Mouse (Mus musculus): Measurements from ENCODE around the gene 2310007B03Rik. TPM values are rescaled to one million over a fixed set of nuclear protein-coding genes. Genes with fewer than 3 reads are reported as not detected.

2310007B03Rik gene
- total RNA-seq, 1 experiment, result 0.62 TPM

GRCm38 (mm10) chr1:93159566-93160500 lies 915 bp downstream of the 2310007B03Rik start:
- TF ChIP-seq HCFC1 (IDR thresholded peaks at IDR 0.05; ENCODE audit: borderline replicate concordance, insufficient read depth, low read length), result no peak
- no peak for TF ChIP-seq ZC3H11A (IDR thresholded peaks at IDR 0.05; ENCODE audit: borderline replicate concordance, low read depth, low read length)
- TF ChIP-seq MAFK (IDR thresholded peaks at IDR 0.05; ENCODE audit: insufficient read depth, low read depth, low read length), result no peak
- H3K27ac ChIP-seq (ENCODE audit: insufficient read depth, low read depth, low read length, poor library complexity, severe bottlenecking), result no peak overlapping the region
- in situ Hi-C loops (cut with MboI; ENCODE audit: low sequenced_read_pairs in 2 of 2, unreplicated experiment in 2 of 2), result no loop called here
- H3K9me3 ChIP-seq (ENCODE audit: control insufficient read depth, insufficient read depth, low read depth, low read length), result no peaks in the 10 kb centered on the region
- H3K36me3 ChIP-seq (ENCODE audit: control insufficient read depth, insufficient read depth, low read length, poor library complexity, severe bottlenecking), result no peaks in the 10 kb centered on the region
- 0 out of 4 replicates have a peak, but pooled peaks cover 0 to 2% of the 10 kb centered on the region in 2 experiments for H3K4me1 ChIP-seq (ENCODE audit: control insufficient read depth in 2 of 2, insufficient read depth in 2 of 2, low read length in 2 of 2, poor library complexity in 1 of 2)
- H3K4me3 ChIP-seq (ENCODE audit: insufficient read depth in 1 of 2, low read depth in 1 of 2, low read length in 2 of 2, poor library complexity in 1 of 2, severe bottlenecking in 1 of 2), result no peak overlapping the region
- H3K9ac ChIP-seq (ENCODE audit: insufficient read depth, low read depth, low read length, poor library complexity, severe bottlenecking), result no peak overlapping the region
- DNase-seq (ENCODE audit: low read depth, low spot score), result no peak

DNA sequence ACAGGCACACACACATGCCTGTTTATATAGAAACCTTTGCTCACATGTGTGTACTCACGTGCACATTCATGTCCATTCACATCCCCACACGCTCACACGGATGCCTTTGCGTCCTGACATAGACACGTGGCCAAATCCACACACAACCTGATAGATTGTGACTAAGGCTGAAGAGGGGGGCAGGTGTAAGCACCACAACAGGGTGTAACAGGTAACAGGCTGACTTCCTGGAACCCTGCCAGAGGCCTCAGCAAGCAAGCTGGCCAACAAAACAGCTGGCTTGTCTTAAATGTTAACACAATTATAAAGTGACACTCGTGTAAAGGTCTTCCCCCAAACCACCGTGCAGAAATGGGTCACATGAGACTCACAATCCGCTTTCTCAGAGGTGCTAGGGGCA lies 1.8 kb downstream of the 2310007B03Rik start:
- Histone ChIP-seq H3K9me3 (ENCODE audit: control insufficient read depth, insufficient read depth, low read depth, low read length) (no peaks in the 10 kb centered on the region), H3K9ac (ENCODE audit: insufficient read depth, low read depth, low read length, poor library complexity, severe bottlenecking) (no peak overlapping the region), H3K27ac (ENCODE audit: insufficient read depth, low read depth, low read length, poor library complexity, severe bottlenecking) (no peak overlapping the region), H3K4me3 (ENCODE audit: insufficient read depth in 1 of 2, low read depth in 1 of 2, low read length in 2 of 2, poor library complexity in 1 of 2, severe bottlenecking in 1 of 2) (no peak overlapping the region), H3K36me3 (ENCODE audit: control insufficient read depth, insufficient read depth, low read length, poor library complexity, severe bottlenecking) (no peaks in the 10 kb centered on the region), H3K4me1 (ENCODE audit: control insufficient read depth in 2 of 2, insufficient read depth in 2 of 2, low read length in 2 of 2, poor library complexity in 1 of 2) (0 out of 4 replicates have a peak, but pooled peaks cover 0 to 2% of the 10 kb centered on the region in 2 experiments)
- TF ChIP-seq MAFK (IDR thresholded peaks at IDR 0.05; ENCODE audit: insufficient read depth, low read depth, low read length), result no peak
- TF ChIP-seq ZC3H11A (IDR thresholded peaks at IDR 0.05; ENCODE audit: borderline replicate concordance, low read depth, low read length), result no peak
- TF ChIP-seq HCFC1 (IDR thresholded peaks at IDR 0.05; ENCODE audit: borderline replicate concordance, insufficient read depth, low read length), result no peak
- no peak for TF ChIP-seq ZNF384 (IDR thresholded peaks at IDR 0.05; ENCODE audit: low read depth, low read length)
- no peak for TF ChIP-seq CHD2 (IDR thresholded peaks at IDR 0.05; ENCODE audit: low read depth, low read length)
- DNase-seq (ENCODE audit: low read depth, low spot score), result no peak
- in situ Hi-C loops (cut with MboI; ENCODE audit: low sequenced_read_pairs in 2 of 2, unreplicated experiment in 2 of 2), result no loop called here

- H3K9me3 ChIP-seq (ENCODE audit: control insufficient read depth, insufficient read depth, low read depth, low read length), result no peaks in the 10 kb centered on the region
These were observed 3.2 kb downstream of the 2310007B03Rik start for GRCm38 (mm10) chr1:93157566-93157965.

DNA sequence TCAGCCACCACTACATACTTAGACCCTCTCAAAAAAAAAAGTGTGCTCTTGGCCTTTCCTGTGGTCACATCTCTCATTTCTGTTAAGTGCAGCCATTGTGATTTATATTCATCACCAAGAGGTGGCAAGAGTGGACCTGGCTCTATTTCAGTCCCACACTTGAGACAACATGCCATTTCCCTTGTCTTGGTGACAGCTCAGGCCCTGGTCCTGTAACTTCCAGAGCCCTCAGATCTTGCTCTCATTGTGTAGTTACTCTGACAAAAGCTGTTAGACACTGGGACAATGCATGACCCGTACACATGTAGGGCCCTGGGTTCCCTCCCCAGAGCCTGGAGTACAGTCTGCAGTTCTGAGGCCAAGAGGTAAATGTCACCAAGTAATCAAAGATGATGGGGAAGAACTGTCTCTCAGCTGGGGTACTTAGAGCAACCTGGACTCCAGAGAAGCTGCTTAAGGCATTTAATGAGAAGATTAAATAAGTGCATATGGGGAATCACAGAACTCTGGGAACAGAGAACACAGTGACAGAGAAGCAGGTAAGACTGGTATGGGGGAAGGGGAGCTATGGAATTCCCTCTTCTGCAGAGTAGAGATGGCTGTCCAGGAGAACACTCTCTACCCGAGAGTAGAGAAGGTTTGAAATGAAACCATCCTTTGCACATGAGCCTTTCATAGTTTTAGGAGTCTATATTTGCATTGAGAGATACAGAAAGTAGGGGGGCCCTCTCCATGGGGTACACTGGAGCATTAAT lies 9.7 kb downstream of the 2310007B03Rik start:
- in situ Hi-C loops (cut with MboI; ENCODE audit: low sequenced_read_pairs in 2 of 2, unreplicated experiment in 2 of 2), result no loop called here
- TF ChIP-seq CHD2 (IDR thresholded peaks at IDR 0.05; ENCODE audit: low read depth, low read length) (no peak), ZC3H11A (IDR thresholded peaks at IDR 0.05; ENCODE audit: borderline replicate concordance, low read depth, low read length) (no peak), MAFK (IDR thresholded peaks at IDR 0.05; ENCODE audit: insufficient read depth, low read depth, low read length) (no peak), HCFC1 (IDR thresholded peaks at IDR 0.05; ENCODE audit: borderline replicate concordance, insufficient read depth, low read length) (no peak), ZNF384 (IDR thresholded peaks at IDR 0.05; ENCODE audit: low read depth, low read length) (no peak)

More at GRCm38 (mm10) chr1:93157566-93157965, 3.2 kb downstream of the 2310007B03Rik start:
- DNase-seq (ENCODE audit: low read depth, low spot score), result no peak
- TF ChIP-seq ZC3H11A (IDR thresholded peaks at IDR 0.05; ENCODE audit: borderline replicate concordance, low read depth, low read length), result no peak
- no peak for TF ChIP-seq ZNF384 (IDR thresholded peaks at IDR 0.05; ENCODE audit: low read depth, low read length)
- TF ChIP-seq CHD2 (IDR thresholded peaks at IDR 0.05; ENCODE audit: low read depth, low read length), result no peak
- TF ChIP-seq HCFC1 (IDR thresholded peaks at IDR 0.05; ENCODE audit: borderline replicate concordance, insufficient read depth, low read length), result no peak
- TF ChIP-seq MAFK (IDR thresholded peaks at IDR 0.05; ENCODE audit: insufficient read depth, low read depth, low read length), result no peak
- in situ Hi-C loops (cut with MboI; ENCODE audit: low sequenced_read_pairs in 2 of 2, unreplicated experiment in 2 of 2), result no loop called here
- no peak overlapping the region for H3K4me3 ChIP-seq (ENCODE audit: insufficient read depth in 1 of 2, low read depth in 1 of 2, low read length in 2 of 2, poor library complexity in 1 of 2, severe bottlenecking in 1 of 2)
- no peak overlapping the region for H3K27ac ChIP-seq (ENCODE audit: insufficient read depth, low read depth, low read length, poor library complexity, severe bottlenecking)
- 0 out of 4 replicates have a peak, but pooled peaks cover 0 to 2% of the 10 kb centered on the region in 2 experiments for H3K4me1 ChIP-seq (ENCODE audit: control insufficient read depth in 2 of 2, insufficient read depth in 2 of 2, low read length in 2 of 2, poor library complexity in 1 of 2)
- no peaks in the 10 kb centered on the region for H3K36me3 ChIP-seq (ENCODE audit: control insufficient read depth, insufficient read depth, low read length, poor library complexity, severe bottlenecking)
- no peak overlapping the region for H3K9ac ChIP-seq (ENCODE audit: insufficient read depth, low read depth, low read length, poor library complexity, severe bottlenecking)

More for the DNA sequence above, 9.7 kb downstream of the 2310007B03Rik start:
- Histone ChIP-seq H3K4me3 (ENCODE audit: insufficient read depth in 1 of 2, low read depth in 1 of 2, low read length in 2 of 2, poor library complexity in 1 of 2, severe bottlenecking in 1 of 2) (no peak overlapping the region), H3K36me3 (ENCODE audit: control insufficient read depth, insufficient read depth, low read length, poor library complexity, severe bottlenecking) (no peaks in the 10 kb centered on the region), H3K9me3 (ENCODE audit: control insufficient read depth, insufficient read depth, low read depth, low read length) (no peaks in the 10 kb centered on the region), H3K9ac (ENCODE audit: insufficient read depth, low read depth, low read length, poor library complexity, severe bottlenecking) (no peak overlapping the region), H3K4me1 (ENCODE audit: control insufficient read depth in 2 of 2, insufficient read depth in 2 of 2, low read length in 2 of 2, poor library complexity in 1 of 2) (no peaks in the 10 kb centered on the region), H3K27ac (ENCODE audit: insufficient read depth, low read depth, low read length, poor library complexity, severe bottlenecking) (no peak overlapping the region)
- no peak for DNase-seq (ENCODE audit: low read depth, low spot score)

Data from ES-E14 (cell line).